Mouse (Mus musculus): ENCODE results near the gene Tmem8.

Tmem8 gene

GRCm38 (mm10) chr17:26113181-26113948, at the start of gene Tmem8:
Gene Tmem8, plus strand, starts transcription at chr17:26113299.
- DNase-seq (ENCODE audit: low read depth, low spot score), result peak; percentile 84

- no peak for DNase-seq (ENCODE audit: low read depth, low spot score)
Observed at GRCm38 (mm10) chr17:26064916-26065315, 48.2 kb upstream of the Tmem8 start.

- no peak for DNase-seq (ENCODE audit: low read depth, low spot score)
Observed at GRCm38 (mm10) chr17:26066488-26067020, 46.5 kb upstream of the Tmem8 start.

- DNase-seq (ENCODE audit: low read depth, low spot score), result no peak
Observed at GRCm38 (mm10) chr17:26068024-26068830, 44.9 kb upstream of the Tmem8 start.

GRCm38 (mm10) chr17:26068831-26069739, 44.0 kb upstream of the Tmem8 start, which contains the start of gene Rab11fip3:
Gene Rab11fip3, minus strand, starts transcription at chr17:26069555.
- DNase-seq (ENCODE audit: low read depth, low spot score), result peak; percentile 94

GRCm38 (mm10) chr17:26070136-26070535, 43.0 kb upstream of the Tmem8 start:
- no peak for DNase-seq (ENCODE audit: low read depth, low spot score)

- DNase-seq (ENCODE audit: low read depth, low spot score), result no peak
Observed at GRCm38 (mm10) chr17:26075246-26075645, 37.9 kb upstream of the Tmem8 start.

GRCm38 (mm10) chr17:26078851-26079250, 34.2 kb upstream of the Tmem8 start:
- DNase-seq (ENCODE audit: low read depth, low spot score), result no peak

- DNase-seq (ENCODE audit: low read depth, low spot score), result no peak
Observed at GRCm38 (mm10) chr17:26080867-26081266, 32.2 kb upstream of the Tmem8 start.

GRCm38 (mm10) chr17:26087059-26087564, 26.0 kb upstream of the Tmem8 start:
- DNase-seq (ENCODE audit: low read depth, low spot score), result no peak

- peak; percentile 87 for DNase-seq (ENCODE audit: low read depth, low spot score)
Observed at GRCm38 (mm10) chr17:26089905-26090632, 23.0 kb upstream of the Tmem8 start, which contains the start of gene Decr2. Gene Decr2, minus strand, starts transcription at chr17:26090337.

GRCm38 (mm10) chr17:26094531-26095110, 18.5 kb upstream of the Tmem8 start:
- no peak for DNase-seq (ENCODE audit: low read depth, low spot score)

- peak; percentile 62 for DNase-seq (ENCODE audit: low read depth, low spot score)
Observed at GRCm38 (mm10) chr17:26095121-26095740, 17.9 kb upstream of the Tmem8 start, which contains the start of gene Nme4. Gene Nme4, minus strand, starts transcription at chr17:26095602.

- DNase-seq (ENCODE audit: low read depth, low spot score), result no peak
Observed at GRCm38 (mm10) chr17:26098461-26098860, 14.6 kb upstream of the Tmem8 start.

- DNase-seq (ENCODE audit: low read depth, low spot score), result peak; percentile 47
Observed at GRCm38 (mm10) chr17:26099316-26099715, 13.8 kb upstream of the Tmem8 start.

GRCm38 (mm10) chr17:26100166-26100565, 12.9 kb upstream of the Tmem8 start:
- no peak for DNase-seq (ENCODE audit: low read depth, low spot score)

GRCm38 (mm10) chr17:26101478-26101877, 11.6 kb upstream of the Tmem8 start:
- DNase-seq (ENCODE audit: low read depth, low spot score), result no peak

- DNase-seq (ENCODE audit: low read depth, low spot score), result no peak
Observed at GRCm38 (mm10) chr17:26105619-26106018, 7.5 kb upstream of the Tmem8 start.

- no peak for DNase-seq (ENCODE audit: low read depth, low spot score)
Observed at GRCm38 (mm10) chr17:26110156-26110555, 2.9 kb upstream of the Tmem8 start.
